Mouse (Mus musculus) v-Abl transformed pro-B cells (cell line): Measurements from ENCODE around the gene Eps8.

Experiments used
- in situ Hi-C, 2 experiments: fragments of 400-800 bp; cut with MboI; formaldehyde crosslinking; loops; one replicate each; pipeline ENCODE4 v1.15.1; 2025; ENCODE audit not compliant: unreplicated experiment in 2 of 2

Gene Eps8

DNA sequence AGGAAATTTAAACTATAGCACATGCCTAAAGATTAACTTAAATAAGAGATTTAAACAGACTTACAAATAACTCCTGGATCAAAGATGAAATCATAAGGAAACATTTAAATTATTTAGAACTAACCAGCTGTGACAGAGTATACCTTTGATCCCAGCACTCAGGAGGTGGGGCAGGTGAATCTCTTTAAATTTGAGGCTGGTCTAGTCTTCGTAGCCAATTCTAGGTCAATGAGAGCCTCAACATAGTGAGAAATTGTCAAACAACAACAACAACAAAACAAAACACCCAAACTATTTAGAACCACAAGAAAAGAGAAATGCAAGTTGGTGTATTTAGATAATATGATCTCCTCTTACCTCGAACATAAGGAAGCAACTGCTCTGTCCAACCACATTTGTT, at the start of gene Eps8:
TSS of gene Eps8 (minus strand) at position 101 of the 400 bp plus-strand sequence.
- in situ Hi-C loops = no loop called here

DNA sequence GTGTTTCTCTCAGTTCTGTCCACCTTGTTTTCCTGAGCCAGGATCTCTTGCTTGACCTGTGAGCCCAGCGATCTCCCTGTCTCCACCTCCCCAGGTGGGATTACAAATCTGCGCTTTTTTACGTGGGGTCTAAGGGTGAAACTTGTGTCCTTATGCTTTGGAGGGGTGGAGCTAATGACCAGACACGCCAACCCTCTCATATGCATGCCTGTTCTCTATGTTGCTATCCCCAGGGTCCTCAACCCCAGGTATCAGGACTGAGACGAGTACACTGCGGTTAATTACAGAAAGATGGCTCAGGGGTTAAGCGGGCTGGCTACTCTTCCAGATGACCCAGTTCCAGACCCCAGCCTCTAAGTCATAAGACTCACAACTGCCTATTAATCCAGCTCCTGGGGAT, 48.8 kb upstream of the Eps8 start:
- in situ Hi-C loops = loop anchor here in 1 of 2 experiments (25.0 kb wide), 1 partner anchor 491 kb away; no protein-coding TSS in a partner anchor

DNA sequence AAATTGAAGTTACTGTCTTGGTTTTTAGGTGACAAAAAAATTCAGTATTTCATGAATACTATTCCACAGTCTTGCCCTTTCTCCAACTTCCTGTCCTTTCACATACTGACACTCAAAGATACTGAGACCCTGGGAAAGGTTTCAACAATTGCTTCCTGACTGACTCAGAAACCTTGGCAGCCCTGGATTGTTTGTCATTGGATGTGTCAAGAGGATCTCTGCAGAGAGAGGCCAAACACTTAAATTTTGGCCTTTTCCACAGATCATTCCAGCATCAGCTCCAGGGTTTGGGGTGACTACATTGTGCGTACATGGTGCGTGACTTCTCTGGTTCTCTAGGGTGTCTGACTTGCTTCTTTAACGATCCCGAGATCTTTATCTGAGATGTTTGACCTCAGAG, 48.2 kb upstream of the Eps8 start:
- in situ Hi-C loops = loop anchor here in 1 of 2 experiments (25.0 kb wide), 1 partner anchor 491 kb away; no protein-coding TSS in a partner anchor

DNA sequence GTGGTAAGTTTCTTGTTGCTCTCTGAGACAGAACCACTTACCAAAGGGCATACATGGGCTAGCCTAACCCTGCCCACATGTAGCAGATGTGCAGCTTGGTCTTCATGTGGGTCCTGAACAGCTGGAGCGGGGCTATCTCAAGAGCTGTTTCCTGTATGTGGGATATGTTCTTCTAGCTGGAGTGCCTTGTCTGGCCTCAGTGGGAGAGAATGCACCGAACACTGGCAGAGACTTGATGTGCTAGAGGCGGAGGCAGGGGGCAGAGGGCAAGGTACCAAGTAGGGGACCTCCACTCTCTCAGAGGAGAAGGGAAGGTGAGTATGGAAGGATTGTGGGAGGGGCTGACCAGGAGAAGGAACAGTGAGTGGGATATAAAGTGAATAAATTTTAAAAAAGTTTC, 47.5 kb upstream of the Eps8 start:
- in situ Hi-C loops = loop anchor here in 1 of 2 experiments (25.0 kb wide), 1 partner anchor 490 kb away; no protein-coding TSS in a partner anchor

DNA sequence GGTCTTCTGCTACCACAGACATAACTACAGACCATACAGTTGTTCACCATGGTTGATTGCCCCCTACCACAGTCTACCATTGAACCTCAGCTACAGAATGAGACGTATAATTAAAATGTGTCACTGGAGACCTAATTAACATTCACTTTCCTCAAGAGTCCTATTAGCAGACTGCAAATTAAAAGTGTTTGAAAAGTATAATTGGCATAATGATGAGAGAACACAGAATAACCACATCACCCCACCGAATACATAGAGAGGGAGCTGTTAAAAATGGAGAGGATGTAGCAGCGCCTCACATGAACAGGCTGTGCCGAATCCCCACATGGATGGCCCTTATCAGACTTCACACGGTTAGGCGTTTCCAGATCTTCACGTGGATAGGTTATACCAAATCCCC, 44.8 kb upstream of the Eps8 start:
- in situ Hi-C loops = no loop called here

DNA sequence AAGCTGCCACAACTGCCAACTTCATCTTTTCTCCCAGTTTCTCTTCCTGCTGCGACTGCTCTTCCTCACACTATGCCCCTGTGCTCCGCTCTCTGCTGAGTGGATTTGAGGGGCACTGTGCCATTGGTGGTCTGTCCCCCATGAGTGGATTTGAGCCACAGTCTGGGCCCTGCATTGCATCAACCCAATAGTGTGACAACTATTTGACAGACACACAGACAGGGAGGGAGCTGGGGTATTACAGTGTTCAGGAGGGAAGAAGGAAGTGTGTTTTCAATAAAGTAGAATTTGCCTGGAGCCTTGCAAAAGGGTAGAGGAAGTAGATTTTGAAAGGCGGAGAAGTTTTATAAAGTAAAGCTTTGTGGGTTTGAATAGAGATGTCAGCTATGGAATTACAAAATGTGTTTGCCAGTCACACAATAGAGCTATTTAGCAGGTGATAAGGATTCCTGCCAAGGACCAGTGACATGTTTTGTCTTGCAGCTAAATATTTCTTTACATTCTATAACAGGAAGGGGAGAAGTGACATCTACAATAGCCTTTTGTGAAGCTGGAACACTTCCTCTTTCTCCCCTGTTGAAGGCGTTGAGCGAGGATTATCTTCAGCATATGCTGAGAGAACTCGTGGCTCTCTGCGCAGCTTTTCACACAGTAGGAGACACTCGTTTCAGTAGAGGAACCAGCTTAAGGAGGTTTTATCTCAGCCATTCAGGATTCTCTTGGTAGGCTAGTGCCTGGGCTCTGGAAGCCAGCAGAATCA, 41.9 kb upstream of the Eps8 start:
- in situ Hi-C loops = no loop called here

DNA sequence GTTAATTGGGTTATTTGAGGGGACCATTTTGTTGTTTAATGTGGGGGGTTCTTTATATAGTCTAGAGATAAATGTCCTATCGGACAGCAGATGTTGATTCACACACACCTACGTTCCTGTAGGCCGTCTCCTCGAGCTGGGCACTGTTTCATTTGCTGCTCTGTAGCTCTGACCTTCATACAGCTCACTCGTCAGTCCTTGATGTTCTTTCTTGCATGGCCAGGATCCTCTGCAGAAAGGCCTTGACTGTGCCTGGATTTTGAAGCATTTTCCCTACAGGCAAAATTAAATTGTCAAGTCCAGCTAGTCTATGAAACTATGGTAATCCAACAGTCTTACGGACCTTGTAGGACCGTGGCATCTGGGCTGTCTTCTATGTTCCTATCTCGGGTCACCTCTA, 40.4 kb upstream of the Eps8 start:
- in situ Hi-C loops = no loop called here

DNA sequence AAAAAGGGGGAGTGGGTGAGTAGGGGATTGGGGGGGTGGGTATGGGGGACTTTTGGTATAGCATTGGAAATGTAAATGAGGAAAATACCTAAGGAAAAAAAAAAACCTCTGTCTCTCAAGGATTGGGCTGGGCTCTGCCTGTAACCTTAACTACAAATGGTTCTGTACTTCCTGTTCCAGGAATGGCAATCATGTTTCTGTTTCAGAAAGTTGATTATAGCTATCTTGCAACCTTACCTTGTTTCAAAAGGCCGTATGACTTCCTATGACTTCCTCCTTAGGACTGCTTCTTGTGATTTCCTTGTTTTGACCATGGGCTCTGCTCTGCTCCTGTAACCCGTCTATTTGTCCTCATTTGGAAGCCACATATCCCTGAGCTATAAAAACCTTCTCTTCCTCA, 39.6 kb upstream of the Eps8 start:
- in situ Hi-C loops = no loop called here

DNA sequence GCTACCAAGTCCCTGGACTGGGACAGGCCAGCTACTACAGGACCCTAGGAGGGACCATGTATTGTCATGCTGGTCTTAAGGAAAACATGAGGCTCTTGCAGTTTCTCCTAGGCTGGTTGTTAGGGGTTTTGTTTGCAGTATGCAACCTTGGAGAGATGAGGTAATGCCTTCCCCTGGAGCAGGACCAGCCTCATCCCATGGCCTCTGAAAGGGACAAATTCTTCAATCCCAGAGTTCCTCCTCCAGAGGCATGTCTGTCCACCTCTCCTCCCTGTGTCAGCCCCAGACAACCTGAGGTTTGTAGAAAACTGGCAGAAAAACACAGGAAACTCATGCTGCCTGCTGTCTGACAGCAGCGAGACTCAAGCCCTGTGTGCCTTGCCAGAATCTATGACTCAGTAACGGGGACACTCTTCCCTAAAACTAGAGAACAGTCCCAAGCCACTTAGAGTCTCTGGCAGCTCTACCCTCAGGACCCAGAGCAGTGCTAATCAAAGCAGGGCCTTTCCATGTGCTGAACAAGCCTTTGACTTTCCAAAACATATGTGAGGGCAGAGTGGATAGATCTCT, 36.0 kb upstream of the Eps8 start:
- in situ Hi-C loops = no loop called here

DNA sequence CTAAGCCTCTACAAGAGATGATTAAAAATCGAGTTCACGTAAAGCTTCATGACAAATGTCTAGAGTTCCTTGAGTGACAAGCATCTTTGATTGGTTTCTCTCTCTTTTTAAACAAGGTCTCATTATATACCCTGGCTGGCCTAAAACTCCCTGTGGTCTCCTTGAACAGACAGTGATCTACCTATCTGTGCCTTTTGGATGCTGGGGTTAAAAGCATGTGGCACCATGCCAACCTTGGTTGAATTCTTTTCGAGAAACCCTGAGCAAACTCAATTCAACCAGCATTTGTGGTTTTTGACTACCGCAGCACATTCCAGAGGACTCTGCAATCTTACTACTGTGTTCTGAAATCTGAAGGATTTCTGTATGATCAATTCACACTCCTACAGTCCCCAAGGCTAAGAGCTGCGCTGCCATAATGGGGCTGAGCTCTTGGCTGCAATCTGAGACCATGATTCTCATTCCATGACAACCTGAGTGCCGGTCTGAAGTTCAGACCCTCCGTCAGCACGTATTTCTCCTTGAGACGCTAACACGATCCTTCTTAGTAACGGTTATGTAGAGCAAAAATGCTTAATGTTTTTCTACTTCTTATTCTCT, 33.9 kb upstream of the Eps8 start:
- in situ Hi-C loops = no loop called here

DNA sequence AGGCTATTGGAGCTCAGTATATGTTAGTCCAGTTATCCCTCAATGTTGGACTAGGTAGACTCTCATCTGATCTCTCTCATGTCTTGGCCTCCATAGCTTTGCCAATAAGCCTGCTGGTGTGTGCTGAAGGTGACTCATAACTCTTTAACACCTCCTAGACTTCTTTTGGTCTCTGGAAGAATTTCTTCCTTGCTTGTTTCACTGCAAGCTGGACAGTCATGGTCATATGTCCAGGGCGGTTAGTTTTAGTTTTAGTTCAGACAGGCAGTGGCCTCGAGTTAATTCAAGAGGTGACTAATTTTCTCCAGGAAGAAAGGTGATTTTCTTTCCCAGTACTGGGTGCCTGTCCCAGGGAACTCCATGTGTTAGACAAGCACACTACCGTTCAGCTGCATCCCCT, 33.4 kb upstream of the Eps8 start:
- in situ Hi-C loops = no loop called here

DNA sequence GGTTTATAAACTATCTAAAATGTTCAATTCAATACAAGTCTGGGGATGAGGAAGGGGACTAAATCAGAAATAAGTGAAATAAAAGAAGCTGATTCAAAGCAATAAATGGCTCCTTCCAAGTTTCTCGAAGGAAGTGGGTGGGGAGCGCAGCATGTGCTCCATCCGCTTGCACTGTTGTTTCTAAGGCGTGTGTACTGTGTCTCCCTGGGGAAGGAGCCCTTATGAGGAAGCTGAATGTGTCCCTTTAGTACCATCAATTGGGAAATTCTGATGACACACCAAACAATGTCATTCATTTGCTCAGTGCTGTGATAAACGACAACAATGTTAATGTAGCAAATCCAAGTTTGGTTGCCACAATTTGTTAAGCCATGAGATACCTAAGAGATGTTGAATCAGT, 33.0 kb upstream of the Eps8 start:
- in situ Hi-C loops = no loop called here

DNA sequence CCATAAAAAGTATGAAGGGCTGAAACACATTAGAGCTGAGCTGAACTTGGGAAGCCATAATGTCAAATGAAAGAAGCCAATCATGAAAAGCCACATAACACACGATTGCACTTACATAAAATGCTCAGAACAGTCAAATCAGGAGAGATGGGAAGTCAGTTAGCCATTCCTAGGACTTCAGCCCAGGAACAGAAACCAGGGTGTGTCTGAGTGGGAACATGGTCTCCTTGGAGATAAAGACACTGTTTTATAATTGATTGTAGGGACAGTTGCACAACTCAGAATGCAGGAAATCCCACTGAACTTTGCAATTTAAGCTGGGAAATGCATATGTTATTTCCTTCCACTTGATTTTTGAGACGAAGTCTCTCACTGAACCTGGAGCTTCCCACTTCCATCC, 28.0 kb upstream of the Eps8 start:
- in situ Hi-C loops = no loop called here

DNA sequence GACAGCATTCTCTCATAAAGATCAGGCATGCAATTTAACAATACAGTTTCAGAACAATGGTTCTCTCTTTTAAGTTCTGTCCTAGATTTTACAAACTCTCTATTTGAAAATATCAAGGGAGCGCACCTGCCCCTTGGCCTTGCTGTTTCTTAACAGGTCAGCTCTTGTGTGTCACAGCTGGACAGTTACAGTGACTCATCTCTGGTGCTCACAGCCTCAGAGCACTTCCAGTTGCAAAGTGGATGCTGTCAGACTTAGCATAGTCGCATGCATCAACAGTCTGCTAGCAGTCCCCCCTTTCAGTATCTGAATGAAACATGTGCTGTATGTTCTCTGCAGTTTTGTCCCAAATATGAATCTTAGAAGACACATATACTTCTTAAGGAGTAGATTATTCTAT, 26.3 kb upstream of the Eps8 start:
- in situ Hi-C loops = no loop called here

DNA sequence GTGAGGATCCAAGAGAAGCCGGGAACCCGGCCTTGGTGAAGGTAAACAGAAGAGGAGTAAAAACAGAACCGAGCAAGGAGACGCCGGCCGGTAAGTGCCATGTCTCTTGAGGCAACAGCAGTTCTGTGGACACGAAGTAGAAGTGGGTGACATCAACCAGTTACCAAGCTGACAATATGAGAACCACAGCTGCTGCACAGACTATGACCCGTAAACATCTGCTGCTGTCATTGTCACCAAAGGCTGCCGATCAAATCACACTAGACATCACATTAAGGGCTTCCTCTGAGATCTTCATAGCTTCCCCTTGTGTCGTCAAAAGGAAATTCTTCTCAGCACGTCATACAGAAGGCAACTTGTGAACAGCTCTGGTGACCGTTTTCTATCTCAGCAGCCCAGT, 21.9 kb upstream of the Eps8 start:
- in situ Hi-C loops = no loop called here

DNA sequence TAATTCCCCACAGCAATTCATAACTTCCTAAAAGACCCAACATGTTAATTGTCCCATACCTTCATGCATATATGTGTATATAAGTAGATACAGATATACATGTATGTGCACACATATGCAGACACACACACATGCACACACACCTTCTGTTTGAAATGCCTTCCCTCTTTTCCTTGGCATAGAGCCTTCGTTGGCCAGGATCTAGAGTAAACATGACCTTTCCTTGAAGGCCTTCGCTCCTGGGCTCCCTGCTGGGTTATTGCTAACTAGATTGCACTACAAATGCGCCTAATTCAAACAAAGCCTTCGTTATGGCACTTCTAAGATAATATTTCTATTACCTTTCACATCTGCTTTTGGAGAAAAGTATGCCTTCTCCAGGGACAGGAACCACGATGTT, 20.9 kb upstream of the Eps8 start:
- in situ Hi-C loops = no loop called here

DNA sequence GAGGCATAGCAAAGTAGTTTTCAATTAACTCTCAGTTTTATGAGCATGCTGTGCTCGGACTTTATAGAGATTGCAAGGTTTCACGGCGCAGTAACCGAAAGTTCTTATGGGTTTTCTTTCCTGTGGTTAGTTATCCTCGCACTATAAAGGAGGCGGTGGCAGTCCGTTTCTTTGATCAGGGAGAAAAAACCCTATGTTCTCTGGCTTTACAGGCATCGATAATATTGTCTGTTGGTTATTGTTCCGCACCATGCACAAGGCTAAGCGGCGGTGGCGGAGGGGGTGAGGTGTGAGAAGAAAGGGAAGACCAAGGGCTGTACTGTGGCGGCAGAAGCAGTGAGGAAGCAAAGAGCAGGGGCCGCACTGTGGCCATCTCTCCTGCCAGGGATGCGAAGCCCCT, 18.6 kb upstream of the Eps8 start:
- in situ Hi-C loops = no loop called here

DNA sequence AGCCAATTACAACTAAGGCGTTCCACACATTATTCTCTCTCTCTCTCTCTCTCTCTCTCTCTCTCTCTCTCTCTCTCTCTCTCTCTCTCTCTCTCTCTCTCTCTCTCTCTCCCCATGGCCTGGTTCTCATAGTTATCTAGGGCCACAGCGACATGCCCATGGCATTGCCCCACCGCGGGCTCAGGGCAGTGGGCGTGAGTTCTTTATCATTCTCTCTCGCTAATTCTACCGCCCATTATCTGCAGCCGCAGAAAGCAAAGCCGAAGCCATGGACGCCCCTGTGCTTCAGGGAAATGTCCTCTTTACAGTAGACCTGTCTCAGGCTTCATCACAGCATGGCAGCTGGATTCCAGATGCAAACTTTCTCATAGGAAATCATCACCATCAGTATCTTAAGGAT, 16.9 kb upstream of the Eps8 start:
- in situ Hi-C loops = no loop called here

DNA sequence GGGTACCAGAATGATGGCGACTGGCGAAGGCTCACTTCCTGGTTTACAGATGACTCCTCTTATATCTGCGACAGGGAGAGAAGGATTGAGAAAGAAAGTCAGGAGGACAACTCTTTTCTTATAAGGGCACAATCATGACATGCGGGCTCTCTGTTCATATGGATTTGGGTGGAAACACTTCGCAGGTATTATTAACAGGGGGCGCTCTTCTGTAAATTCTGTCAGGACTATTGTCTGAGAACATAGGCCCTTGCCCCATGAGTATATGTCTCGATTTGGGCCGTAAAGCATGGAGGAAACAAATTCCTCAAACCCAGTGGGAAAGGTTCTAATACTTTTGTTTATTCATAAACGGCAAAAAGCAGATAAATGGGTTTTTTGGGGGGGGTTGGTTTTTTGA, 16.1 kb upstream of the Eps8 start:
- in situ Hi-C loops = no loop called here

DNA sequence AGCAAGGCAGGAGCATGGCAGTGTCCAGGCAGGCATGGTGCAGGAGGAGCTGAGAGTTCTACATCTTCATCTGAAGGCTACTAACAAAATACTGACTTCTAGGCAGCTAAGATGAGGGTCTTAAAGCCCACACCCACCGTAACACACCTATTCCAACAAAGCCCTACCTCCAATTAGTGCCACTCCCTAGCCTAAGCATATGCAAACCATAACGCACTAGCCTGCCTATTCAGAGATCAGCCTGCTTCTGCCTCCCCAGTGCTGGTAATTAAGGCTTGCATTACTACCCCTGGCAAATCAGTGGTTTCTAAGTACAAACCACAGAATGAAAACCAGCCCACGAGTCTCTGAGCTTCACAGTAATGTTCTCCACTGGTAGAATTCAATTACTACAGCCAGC, 15.2 kb upstream of the Eps8 start:
- in situ Hi-C loops = no loop called here

DNA sequence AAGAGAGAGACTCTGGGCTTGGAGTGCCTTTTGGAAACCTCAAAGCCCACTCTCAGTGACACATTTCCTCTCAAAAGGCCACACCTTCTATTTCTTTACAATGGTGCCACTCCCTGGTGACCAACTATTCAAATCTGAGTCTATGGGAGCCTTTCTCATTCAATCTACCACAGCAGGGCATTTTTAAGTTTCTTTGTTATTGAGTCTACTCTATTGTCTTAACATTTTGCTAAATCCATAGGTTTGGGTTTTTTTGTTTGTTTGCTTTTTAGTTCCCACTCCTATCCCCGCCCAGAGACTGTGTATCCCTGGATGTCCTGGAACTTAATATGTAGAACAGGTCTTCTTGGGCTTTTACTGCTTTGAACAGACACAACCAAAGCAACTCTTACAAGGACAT, 14.8 kb upstream of the Eps8 start:
- in situ Hi-C loops = no loop called here

DNA sequence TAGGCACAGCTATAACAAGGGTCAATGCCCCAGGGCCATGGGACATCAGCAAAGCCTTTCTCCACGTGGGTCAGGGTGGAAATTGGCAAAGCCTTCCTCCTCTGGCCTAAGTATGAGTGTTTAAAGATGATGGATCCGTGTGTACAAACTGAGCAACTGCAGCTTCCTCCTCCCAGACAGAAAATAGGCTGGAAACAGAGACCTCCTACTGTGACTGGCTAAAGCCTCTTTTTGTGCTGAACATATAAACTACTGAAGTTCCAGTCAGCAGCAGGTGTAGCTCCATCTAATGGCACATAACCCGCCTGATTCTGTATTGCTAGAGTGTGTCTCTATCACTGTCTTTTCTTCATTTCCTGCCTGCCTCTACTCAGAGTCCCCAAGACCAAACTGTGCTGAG, 13.7 kb upstream of the Eps8 start:
- in situ Hi-C loops = no loop called here
